ENCODE assay signal across 9 mouse cellular contexts in the genomic region with DNA sequence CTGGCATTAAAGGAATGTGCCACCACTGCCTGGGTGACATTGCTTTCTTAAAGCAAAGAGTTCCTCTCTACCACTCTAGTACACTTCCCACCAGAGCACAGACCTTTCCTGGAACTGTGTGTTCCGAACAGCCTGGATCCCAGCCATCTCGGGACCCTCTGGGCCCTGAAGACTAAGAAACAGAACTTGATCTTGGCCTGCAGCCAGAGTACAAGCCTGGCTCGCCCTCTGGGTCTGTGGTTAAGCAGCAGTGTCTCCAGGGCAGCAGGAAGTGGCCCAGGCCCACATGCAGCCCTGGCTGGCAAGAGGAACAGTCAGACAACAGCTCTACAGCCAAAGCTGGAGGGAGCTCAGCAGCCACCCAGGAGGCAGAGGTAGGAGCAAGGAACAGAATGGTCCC. TPM values are rescaled to one million over a fixed set of nuclear protein-coding genes. Genes with fewer than 3 reads are reported as not detected.
DNase-seq lines count a peak whose midpoint lies in the region; ATAC-seq and TF ChIP-seq lines count a peak whose summit lies in the region.
"Had no signal": no experiment of that assay in that cellular context is flagged by ENCODE, and none has a peak within 500 bp of the region (broad histone marks: within the 10 kb centered on the region; RNA-seq: fewer than 3 reads in every experiment).

No protein-coding gene starts in this region.

- H3K9me3 ChIP-seq in forebrain, embryonic 12.5 days, result no peaks in the 10 kb centered on the region
- no peaks in the 10 kb centered on the region for H3K9me3 ChIP-seq in intestine, embryonic 16.5 days (ENCODE audit: control insufficient read depth, low read length)
- H3K9me3 ChIP-seq: limb, embryonic 12.5 days had no signal

- no peak for ATAC-seq in forebrain, embryonic 12.5 days (ENCODE audit: low FRiP score)
- ATAC-seq in intestine, embryonic 16.5 days, result no peak

- no peak for TF ChIP-seq CTCF in gastrocnemius, adult 2 months (IDR thresholded peaks at IDR 0.05)
- TF ChIP-seq CTCF in brain, embryonic 14.5 days (IDR thresholded peaks at IDR 0.05; ENCODE audit: borderline replicate concordance, extremely low read depth, insufficient read depth, insufficient read length), result no peak

- H3K9ac ChIP-seq in forebrain, embryonic 12.5 days, result no peak overlapping the region
- H3K9ac ChIP-seq in intestine, embryonic 16.5 days (ENCODE audit: low read depth, low read length), result no peak overlapping the region
- H3K9ac ChIP-seq: limb, embryonic 12.5 days had no signal

- TF ChIP-seq POLR2A in brain, embryonic 14.5 days (IDR thresholded peaks at IDR 0.05; ENCODE audit: borderline replicate concordance, extremely low read depth, insufficient read depth, insufficient read length, poor library complexity, severe bottlenecking), result no peak

- WGBS in forebrain, embryonic 12.5 days, result 64% methylated on average over 3 of the region's 3 CpGs
- 47% methylated on average over 3 of the region's 3 CpGs for WGBS in intestine, embryonic 16.5 days

- H3K36me3 ChIP-seq in forebrain, embryonic 12.5 days (replicated peaks), result no peaks in the 10 kb centered on the region
- H3K36me3 ChIP-seq in intestine, embryonic 16.5 days (ENCODE audit: control insufficient read depth, insufficient read depth, low read length), result no peaks in the 10 kb centered on the region
- H3K36me3 ChIP-seq: limb, embryonic 12.5 days had no signal

- intact Hi-C loops in gastrocnemius, adult 2 months (cut with DNase I), result loop anchor here (5.0 kb wide), 1 partner anchor 290 kb away; no protein-coding TSS in a partner anchor
- intact Hi-C loops in gastrocnemius, postnatal 14 days (cut with DNase I; ENCODE audit: low total_unique reads), result loop anchor here (10.0 kb wide), 1 partner anchor 192 kb away; no protein-coding TSS in a partner anchor

- H3K27me3 ChIP-seq in forebrain, embryonic 12.5 days, result no peaks in the 10 kb centered on the region
- no peaks in the 10 kb centered on the region for H3K27me3 ChIP-seq in intestine, embryonic 16.5 days (replicated peaks; ENCODE audit: control insufficient read depth, insufficient read depth, low read length)
- H3K27me3 ChIP-seq: limb, embryonic 12.5 days had no signal

- H3K4me3 ChIP-seq in gastrocnemius, adult 2 months, result no peak overlapping the region
- no peak overlapping the region for H3K4me3 ChIP-seq in forebrain, embryonic 12.5 days (replicated peaks)
- no peak overlapping the region for H3K4me3 ChIP-seq in intestine, embryonic 16.5 days (ENCODE audit: low read length)
- H3K4me3 ChIP-seq: limb, embryonic 12.5 days had no signal

- no peak overlapping the region for H3K27ac ChIP-seq in gastrocnemius, adult 2 months
- H3K27ac ChIP-seq in forebrain, embryonic 12.5 days, result no peak overlapping the region
- H3K27ac ChIP-seq in intestine, embryonic 16.5 days (ENCODE audit: low read length), result no peak overlapping the region
- H3K27ac ChIP-seq: limb, embryonic 12.5 days had no signal

- peak; percentile 35 for DNase-seq in gastrocnemius, adult 2 months
- DNase-seq in gastrocnemius, postnatal 14 days, result no peak
- DNase-seq in 3T3-L1 (ENCODE audit: low read depth, low spot score), result peak; percentile 47
- peak; percentile 15 for DNase-seq in brain, embryonic 14.5 days (ENCODE audit: low read depth)
- DNase-seq in kidney, postnatal 36 days, result peak; percentile 41 to 59
- peak; percentile 77 for DNase-seq in lung, postnatal 36 days

- no peak overlapping the region for H3K4me2 ChIP-seq in forebrain, embryonic 12.5 days
- no peak overlapping the region for H3K4me2 ChIP-seq in intestine, embryonic 16.5 days (ENCODE audit: low read depth, low read length)
- H3K4me2 ChIP-seq: limb, embryonic 12.5 days had no signal

- H3K4me1 ChIP-seq in forebrain, embryonic 12.5 days, result no peaks in the 10 kb centered on the region
- H3K4me1 ChIP-seq in intestine, embryonic 16.5 days (ENCODE audit: control insufficient read depth, insufficient read depth, low read length), result no peaks in the 10 kb centered on the region
- H3K4me1 ChIP-seq: limb, embryonic 12.5 days had no signal

RNA-seq across cellular contexts. Expression of a gene that starts 5.6 kb away (rescaled TPM):
- not detected for total RNA-seq in gastrocnemius, adult 2 months (2021)
- total RNA-seq in gastrocnemius, postnatal 14 days (2021), result not detected
- not detected in 2 replicates for polyA plus RNA-seq in brain, embryonic 14.5 days (2012; rRNA removed)
- not detected in 2 replicates for polyA plus RNA-seq in forebrain, embryonic 12.5 days (2016; fragmentation: Nextera tagmentation; extraction: Ambion mirVana)
- polyA plus RNA-seq in intestine, embryonic 16.5 days (2015; fragmentation: Nextera tagmentation; extraction: Ambion mirVana), result not detected in 2 replicates

RNA-seq across cellular contexts. Expression of a gene that starts 10.9 kb away (rescaled TPM):
- under 1 TPM in 1 of 2 experiments, not detected in 1; 0.05 TPM for total RNA-seq in gastrocnemius, adult 2 months (2021)
- under 1 TPM; 0.23 to 0.84 TPM for total RNA-seq in gastrocnemius, postnatal 14 days (2021)
- polyA plus RNA-seq in brain, embryonic 14.5 days (2012; rRNA removed), result 52.1 and 60.1 TPM in 2 replicates
- 1.6 and 2.0 TPM in 2 replicates for polyA plus RNA-seq in forebrain, embryonic 12.5 days (2016; fragmentation: Nextera tagmentation; extraction: Ambion mirVana)
- polyA plus RNA-seq in intestine, embryonic 16.5 days (2015; fragmentation: Nextera tagmentation; extraction: Ambion mirVana), result 0.31 and 0.54 TPM in 2 replicates

RNA-seq across cellular contexts. Expression of a gene that starts 29.7 kb away (rescaled TPM):
- not detected for total RNA-seq in gastrocnemius, adult 2 months (2021)
- not detected for total RNA-seq in gastrocnemius, postnatal 14 days (2021)
- polyA plus RNA-seq in brain, embryonic 14.5 days (2012; rRNA removed), result not detected in 2 replicates
- polyA plus RNA-seq in forebrain, embryonic 12.5 days (2016; fragmentation: Nextera tagmentation; extraction: Ambion mirVana), result not detected in 2 replicates
- not detected in 2 replicates for polyA plus RNA-seq in intestine, embryonic 16.5 days (2015; fragmentation: Nextera tagmentation; extraction: Ambion mirVana)
- polyA plus RNA-seq: limb, embryonic 12.5 days had no signal

RNA-seq across cellular contexts. Expression of a gene that starts 37.0 kb away (rescaled TPM):
- total RNA-seq in gastrocnemius, adult 2 months (2021), result not detected
- total RNA-seq in gastrocnemius, postnatal 14 days (2021), result not detected
- not detected in 2 replicates for polyA plus RNA-seq in brain, embryonic 14.5 days (2012; rRNA removed)
- not detected in 2 replicates for polyA plus RNA-seq in forebrain, embryonic 12.5 days (2016; fragmentation: Nextera tagmentation; extraction: Ambion mirVana)
- polyA plus RNA-seq in intestine, embryonic 16.5 days (2015; fragmentation: Nextera tagmentation; extraction: Ambion mirVana), result not detected in 2 replicates
- polyA plus RNA-seq: limb, embryonic 12.5 days had no signal

Comparison
In these comparisons a context has a peak if more than half of its experiments do, and no peak if none do; other contexts are left out.
1. RNA of a gene that starts 10.9 kb away (polyA plus RNA-seq): 52.1 to 60.1 TPM in brain, embryonic 14.5 days; 1.6 to 2.0 TPM in forebrain, embryonic 12.5 days and 0.31 to 0.54 TPM in intestine, embryonic 16.5 days; every median in the first group is over 10 times any median in the second.